Mouse (Mus musculus) layer of hippocampus, postnatal 10 days (tissue): ENCODE results near the gene Fgfr4. TPM values are rescaled to one million over a fixed set of nuclear protein-coding genes. Genes with fewer than 3 reads are reported as not detected.
A peak's percentile ranks its signal among the peaks of the same experiment; 100 is the strongest.

Experiments
- DNase-seq, 2 experiments: peaks; one replicate each; pipeline ENCODE4 v3.0.0; 2021; ENCODE audit warnings: low spot score in 2 of 2
- long read RNA-seq: library from polyadenylated mRNA; stranded (forward); transcript quantifications from one replicate; pipeline ENCODE4 v2.0.0, GENCODE M21; 2023
- total RNA-seq, 2 experiments: library from RNA; stranded (reverse); gene quantifications; 2 replicates each; pipeline ENCODE4 v1.2.3; 2021

Fgfr4 gene
- total RNA-seq: under 1 TPM; 0.41 to 0.58 TPM
- long read RNA-seq: 0 reads

DNA sequence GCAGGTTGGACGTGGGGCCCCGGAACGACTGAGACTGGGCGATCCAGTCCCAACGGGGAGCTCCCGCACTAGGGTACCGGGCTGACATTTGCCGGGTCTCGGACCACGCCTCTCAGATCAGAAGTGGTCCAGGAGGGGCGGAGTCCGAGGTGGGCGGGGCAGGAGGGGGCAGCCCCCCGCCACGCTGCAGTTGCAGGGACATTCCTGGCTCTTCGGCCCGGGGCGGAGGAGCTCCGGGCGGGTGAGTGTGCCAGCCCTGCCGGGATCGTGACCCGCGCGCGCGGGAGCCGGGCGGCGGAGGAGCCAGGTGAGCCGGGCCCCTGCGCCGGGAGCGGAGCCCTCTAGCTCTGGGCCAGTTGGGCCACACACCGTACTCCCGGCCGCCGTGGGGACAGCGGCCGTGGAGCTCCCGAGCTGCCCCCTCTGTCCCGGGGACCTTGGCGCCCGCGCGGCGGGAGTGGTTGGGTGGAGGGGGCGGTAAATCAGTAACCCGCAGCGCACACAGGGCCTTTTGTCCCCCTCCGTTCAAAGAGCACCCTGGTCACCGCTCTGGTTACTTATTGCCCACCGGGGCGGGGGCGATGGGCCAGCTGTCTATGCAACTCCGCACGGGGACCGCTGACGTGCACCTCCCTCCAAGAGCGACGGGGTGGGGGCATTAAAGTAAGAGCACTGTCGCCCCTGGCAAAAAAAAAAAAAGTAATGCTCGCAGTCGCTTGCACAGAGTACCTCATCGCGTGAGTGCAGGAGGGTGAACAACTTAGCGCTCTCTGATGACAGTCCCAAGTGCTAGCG is at the start of gene Fgfr4:
Gene Fgfr4, plus strand, starts transcription at position 20 of the 795 bp plus-strand sequence.
- no peak for DNase-seq

DNA sequence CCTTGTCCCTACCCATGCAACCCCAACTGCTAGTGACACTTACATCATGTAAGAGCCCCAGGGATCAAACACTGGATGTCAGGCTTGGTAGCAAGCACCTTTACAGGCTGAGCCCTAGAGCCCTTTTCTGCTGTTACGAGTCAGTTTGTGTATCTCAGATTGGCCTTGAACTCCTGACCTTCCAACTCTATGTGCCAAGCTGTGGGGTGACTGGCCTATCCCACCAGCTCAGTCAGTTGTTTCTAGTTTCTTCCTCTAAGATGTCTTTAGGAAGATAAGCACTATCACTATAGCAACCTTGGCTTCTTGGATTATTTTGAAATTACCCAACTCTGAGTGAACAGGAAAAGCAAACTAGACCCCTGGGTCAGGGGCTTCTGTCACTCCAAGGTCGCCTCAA is 49.1 kb upstream of the Fgfr4 start:
- no peak for DNase-seq

DNA sequence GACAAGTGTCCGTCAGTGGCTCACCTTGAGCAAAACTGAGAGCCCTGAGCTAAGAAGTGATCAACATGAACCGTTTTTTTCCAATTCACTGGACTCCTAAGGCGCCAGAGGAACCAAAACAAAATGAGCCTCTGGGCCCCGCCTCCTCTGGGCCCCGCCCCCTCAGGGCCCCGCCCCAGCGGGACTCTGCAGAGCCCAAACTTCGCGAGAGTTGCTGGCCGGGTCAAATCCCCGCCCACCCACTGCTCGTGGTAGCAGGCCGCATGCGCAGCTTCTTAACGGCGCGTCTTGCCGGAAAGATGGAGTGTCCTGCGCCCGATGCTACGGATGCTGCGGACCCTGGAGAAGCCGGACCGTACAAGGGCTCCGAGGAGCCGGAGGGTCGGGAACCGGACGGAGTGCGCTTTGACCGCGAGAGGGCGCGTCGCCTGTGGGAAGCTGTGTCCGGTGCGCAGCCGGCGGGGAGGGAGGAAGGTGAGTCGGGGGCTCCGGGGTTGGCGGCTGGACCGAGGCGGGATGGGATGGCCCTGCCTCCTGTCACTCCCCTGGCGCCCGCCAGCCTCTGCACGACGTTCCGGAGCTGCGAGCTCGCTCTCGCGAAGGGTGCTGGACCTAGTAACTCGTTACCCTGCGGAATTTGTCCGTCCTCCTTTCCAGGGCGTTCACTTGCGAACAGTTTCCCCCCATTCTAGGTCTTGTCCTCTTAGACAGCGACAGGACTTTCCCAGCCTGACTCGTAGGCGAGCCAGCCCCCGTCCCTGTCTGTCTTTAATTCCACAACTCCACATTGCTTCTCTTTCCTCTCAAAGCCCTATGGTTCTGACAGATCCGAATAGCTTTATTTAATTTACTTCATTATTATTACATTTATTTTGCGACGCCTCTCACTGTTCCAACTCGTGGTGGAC is 47.1 kb upstream of the Fgfr4 start, which contains the start of gene Zfp346:
Gene Zfp346, plus strand, starts transcription at position 267 of the 908 bp plus-strand sequence.
- peak; percentile 93 to 97 for DNase-seq

DNA sequence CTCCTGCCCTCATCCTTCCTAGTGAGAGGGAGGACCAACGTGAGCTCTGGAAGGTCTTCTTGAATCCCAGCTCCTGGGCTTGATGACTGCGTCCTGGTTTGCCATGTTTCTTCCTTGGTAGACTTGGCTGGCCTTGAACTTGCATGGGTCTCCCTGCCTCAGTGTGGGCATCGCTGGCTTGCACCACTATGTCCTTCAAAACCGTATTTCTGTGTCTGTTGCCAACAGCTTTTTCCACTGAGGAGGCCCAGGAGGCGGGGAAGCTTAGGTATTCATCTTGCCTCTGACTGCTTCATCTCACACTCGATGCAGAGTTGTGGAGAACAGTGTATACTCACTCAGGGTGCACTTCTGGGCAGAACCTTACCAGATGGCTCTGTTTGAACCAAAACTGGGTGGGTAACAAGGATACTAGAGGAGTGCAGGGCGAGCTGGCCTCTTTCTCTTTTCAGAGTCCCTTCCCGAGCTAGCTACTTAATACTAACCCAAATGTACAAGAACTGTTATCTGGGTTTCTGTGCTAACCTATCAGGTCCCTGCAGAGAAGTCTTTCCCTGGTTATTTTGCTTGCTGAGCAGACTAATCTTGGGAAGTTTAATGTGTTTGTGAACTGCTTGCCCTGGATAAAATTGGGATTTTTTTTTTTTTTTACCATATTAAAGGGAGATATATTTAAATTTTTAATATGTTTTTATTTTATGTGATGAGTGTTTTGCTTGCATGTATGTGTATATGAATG is 46.3 kb upstream of the Fgfr4 start:
- peak; percentile 13 to 23 for DNase-seq

DNA sequence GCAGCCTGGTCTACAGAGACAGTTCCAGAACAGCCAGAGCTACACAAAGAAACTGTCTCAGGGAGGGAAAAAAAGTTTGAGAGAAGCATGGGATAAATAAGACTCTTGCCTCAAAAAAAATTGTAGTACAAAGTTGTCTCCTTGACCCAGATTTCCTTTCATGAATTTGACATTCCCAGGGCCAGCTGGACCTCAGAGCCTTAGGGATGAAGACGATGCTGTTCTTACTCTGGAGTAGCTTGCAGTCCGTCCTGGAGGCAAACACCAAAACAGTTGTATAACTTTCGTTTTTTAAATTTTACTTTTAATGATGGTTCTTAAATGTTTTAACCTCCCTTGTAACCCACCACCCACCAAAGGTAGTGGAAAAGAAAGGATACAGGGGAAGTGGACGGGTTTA is 45.3 kb upstream of the Fgfr4 start:
- no peak for DNase-seq

DNA sequence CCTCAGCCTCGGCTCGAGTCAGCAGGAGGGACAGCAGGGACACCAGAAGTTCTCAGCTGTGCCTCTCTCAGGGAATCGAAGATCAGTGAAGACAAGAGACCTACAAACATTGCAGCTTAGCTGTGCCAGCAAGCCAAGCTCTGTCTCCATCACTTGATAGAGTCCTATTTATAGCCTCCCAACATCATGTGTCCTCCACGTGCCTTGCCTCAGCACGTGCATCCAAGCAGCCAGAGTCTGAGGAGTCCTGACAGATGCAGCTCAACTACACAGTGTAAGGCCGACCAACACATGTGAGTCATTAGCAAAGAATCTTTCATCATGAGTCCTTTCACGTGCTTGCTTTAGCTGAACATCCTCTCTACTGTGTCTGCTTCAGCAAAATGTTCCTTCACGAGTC is 44.7 kb upstream of the Fgfr4 start:
- DNase-seq: no peak

DNA sequence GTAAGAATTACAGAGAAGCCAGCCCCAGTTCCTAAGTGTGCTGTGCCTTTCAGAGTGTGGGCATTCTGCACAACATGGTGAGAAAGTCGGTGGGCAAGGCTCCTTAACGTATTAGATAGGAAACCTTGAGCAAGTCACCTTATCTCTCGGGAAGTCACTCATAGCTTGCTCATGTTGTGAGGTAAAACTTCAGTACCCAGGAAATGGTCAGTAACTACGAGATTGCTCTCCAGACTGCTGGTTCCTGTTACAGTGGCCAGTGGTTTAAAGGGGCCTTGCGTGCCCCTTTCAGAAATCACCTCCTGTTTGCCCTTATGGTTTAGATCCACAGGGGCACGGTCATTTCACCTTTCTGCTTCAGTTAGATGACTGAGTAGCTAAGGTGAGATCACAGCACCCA is 38.1 kb upstream of the Fgfr4 start:
- no peak for DNase-seq

DNA sequence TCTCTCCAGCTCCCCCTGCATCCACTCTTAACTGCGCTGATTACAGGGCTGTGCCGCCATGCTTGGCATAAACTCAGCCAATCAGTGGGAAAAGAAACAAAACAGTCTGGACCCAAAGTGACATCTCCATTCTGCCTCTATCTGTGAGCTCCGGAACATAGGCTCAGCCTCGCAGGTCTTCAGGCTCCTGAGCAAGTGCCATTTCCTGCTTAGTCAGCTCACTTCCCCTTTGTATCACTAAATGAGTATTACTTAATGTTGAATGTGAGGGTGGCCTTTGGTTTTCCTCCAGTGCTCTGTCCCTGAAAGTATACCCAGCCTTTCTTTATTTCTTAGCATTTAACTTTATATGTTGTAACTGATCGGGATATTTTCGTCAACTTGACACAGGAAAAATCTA is 27.5 kb upstream of the Fgfr4 start:
- DNase-seq: no peak

DNA sequence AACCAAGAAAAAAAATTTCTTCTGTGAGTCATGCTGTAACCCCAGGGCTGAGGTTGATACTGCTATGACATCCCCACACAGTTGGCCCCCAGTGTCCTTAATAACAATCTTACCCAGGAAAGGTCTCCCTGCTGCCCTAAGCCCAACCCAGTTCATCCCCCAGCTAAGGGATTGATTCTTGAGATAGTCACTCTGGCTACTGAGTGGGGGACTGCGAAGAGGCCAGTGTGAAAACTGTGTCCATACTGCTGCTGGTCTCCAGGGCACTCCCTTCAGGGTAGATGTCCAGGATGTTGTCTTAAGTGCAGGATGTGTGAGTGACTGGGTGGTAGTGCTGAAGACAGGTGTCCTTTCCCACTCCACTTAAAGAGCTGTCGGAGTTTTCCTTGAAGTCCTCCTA is 19.0 kb upstream of the Fgfr4 start, which contains the start of gene Gm17617:
Gene Gm17617, minus strand, starts transcription at position 101 of the 400 bp plus-strand sequence.
- no peak for DNase-seq

DNA sequence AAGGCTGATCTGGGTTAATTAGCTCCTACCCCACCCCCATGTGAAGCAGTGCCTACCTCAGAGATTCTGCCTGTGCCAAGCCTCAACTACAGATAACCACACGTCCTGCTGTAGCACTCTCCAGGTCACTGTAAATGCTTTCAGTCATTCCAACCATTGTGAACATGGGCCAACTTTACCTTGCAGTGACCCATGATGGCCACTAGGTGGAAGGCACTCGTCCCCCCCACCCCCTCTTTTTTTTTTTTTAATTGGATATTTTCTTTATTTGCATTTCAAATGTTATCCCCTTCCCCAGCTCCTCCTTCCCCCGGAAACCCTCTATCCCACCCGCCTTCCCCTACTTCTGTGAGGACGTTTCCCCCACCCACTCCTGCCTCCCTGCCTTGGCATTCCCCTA is 17.1 kb upstream of the Fgfr4 start:
- no peak for DNase-seq

DNA sequence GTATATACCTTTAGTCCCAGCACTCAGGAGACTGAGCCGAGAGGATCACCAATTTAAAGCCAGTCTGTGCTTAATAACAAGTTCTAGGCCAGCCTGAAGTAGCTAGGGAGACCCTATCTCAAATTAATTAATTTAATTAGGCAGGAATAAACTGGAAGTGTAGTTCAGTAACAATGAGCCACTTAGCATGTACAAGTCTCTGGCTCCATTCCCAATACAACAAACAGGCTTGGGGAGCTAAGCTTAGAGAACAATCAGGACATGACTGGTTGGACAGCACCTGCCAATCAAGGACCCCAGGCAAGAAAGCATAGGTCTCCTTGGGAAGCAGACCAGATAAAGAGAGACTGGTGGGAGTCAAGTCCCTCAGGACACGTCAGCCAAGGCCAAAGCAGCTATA is 12.2 kb upstream of the Fgfr4 start:
- no peak for DNase-seq

DNA sequence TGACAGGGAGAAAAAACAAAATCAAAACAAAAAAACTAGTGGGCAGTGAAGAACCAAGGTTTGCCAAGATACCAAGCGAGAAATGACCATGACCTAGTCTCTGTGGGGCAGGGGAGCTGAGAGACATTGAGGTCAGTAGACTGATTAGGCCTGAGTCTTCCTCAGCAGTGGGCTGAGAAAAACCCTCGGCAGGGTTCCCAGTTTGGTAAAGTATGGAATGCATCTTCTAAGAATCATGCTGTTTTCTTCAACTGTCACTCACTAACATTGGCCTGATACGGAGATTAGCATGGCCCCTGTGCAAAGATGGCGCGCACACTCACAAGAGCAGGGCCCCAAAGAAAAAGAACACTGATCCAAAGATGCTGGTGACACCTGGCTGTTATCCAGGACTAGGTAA is 1.5 kb downstream of the Fgfr4 start:
- DNase-seq: no peak

DNA sequence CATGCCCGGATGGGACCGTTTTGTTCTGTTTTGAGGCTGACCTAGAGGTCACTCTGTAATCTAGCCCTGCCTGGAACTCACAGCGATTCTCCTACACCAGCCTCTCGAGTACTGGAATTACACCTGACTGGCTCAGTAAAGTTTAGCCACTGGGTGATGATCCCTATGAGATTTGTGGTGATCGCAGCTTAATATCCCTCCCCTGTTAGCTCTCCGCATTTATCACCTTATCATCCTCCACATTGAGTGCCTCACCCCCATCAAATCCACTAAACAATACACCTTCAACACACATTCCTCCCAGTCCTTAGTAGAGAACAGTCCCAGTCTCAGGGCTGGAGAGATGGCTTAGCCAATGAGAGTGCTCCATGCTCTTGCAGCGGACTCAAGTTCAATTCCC is 9.9 kb downstream of the Fgfr4 start:
- DNase-seq: no peak

DNA sequence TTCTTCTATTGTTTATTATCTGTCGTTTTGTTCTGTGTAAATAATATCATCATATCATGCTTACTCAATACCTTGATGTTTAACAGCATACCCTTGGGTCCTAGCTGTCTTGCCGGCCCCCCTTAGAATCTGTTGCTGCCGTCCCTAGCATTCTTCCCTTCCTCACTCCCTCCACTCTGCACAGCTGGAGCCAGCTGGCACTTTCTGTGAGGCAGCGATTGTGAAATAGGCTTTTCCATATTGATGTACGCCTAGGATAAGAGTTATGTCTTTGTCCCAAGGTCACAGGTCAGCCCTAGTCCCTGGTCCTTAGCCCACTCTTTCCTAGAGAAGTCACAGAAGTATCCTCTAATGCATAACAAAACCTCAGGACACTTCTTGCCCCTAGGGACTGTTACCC is 11.1 kb downstream of the Fgfr4 start:
- DNase-seq: no peak

DNA sequence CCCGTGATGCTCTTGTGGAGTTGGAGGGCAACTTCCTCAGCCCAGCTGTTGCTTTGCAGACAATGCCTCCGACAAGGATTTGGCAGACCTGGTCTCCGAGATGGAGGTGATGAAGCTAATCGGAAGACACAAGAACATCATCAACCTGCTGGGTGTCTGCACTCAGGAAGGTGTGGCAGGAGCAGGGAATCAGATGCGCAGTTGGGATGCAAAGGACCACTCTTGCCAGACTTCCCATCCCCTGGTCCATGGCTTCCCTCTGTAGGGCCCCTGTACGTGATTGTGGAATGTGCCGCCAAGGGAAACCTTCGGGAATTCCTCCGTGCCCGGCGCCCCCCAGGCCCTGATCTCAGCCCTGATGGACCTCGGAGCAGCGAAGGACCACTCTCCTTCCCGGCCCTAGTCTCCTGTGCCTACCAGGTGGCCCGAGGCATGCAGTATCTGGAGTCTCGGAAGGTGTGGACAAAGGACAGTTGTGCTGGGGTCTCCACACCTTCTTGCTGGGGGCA is 13.4 kb downstream of the Fgfr4 start:
- DNase-seq: no peak

DNA sequence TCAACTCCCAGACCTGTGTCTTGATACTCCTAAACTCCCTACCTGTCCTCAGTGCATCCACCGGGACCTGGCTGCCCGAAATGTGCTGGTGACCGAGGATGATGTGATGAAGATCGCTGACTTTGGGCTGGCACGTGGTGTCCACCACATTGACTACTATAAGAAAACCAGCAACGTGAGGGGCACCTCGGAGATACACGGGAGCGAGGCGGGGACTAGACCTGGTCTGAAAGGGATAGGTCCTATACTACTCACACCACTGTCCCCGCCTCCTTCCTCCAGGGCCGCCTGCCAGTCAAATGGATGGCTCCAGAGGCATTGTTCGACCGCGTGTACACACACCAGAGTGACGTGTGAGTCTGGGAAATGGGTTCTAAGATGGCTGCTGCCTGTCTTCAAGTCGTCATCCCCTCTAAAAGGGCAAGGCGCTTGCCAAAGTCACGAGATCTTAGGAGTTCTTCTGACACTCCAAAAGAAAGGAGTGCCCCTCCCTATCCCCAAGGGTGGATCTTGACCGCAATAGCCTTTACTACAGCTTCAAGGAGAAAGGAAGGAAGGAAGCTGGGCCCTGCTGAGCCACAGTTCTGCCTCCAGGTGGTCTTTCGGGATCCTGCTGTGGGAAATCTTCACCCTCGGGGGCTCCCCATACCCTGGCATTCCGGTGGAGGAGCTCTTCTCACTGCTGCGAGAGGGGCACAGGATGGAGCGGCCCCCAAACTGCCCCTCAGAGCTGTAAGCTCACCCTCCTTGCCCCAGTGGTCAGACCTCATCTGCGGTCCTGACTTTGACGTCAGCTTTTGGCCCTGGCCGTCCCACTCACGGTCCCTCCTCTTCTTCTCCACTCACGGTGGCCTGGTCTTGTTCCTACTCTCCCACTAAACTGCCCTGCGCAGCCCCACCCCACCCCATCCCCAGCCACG is 14.6 kb downstream of the Fgfr4 start:
- no peak for DNase-seq

DNA sequence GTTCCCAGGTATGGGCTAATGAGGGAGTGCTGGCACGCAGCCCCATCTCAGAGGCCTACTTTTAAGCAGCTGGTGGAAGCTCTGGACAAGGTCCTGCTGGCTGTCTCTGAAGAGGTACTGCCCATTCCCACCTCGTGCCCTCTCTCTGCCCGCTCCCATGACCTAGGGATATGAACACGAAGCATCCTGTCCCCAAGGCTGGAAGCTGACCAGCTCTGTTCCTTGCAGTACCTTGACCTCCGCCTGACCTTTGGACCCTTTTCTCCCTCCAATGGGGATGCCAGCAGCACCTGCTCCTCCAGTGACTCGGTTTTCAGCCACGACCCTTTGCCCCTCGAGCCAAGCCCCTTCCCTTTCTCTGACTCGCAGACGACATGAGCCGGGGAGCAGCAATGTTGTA is 15.4 kb downstream of the Fgfr4 start:
- DNase-seq: no peak

DNA sequence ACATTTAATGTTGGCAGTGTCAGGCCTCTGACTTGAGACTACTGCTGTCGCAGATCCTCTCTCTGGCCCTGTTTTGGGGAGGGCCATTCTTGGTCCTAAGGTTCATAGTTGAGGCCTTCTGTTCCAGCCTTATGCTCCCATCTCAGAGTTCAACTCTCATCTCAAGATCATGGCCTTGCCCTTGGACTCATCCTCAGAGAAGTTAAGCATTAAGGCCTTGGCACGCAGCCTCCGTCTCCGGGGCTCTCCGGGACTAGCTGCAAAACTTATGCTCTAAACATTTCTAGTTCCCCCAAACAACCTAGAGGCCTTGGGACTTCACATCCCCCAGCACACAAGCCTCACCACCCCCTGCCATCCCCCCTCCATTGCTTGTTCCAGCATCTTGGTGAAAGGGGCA is 15.8 kb downstream of the Fgfr4 start:
- no peak for DNase-seq

DNA sequence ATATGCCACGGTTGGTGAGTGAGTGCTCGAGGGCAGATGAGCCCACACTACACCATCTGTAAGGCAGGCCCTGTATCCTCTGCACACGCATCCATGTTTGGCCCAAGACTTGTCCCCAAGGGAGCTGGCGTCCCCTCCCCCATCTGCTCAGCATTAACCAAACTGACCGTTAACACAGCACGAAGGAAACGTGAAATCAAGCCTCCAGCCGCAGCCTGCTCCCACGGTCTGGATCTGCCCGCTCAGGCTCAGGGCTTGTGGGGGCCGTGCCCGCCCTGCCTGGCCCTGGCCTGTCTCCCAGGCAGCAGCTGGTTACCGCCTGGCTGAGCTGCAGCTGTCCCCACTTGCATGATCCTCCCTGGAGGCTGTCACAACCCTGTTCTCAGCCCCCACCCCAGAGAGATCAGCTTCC is 16.5 kb downstream of the Fgfr4 start:
- DNase-seq: peak; percentile 59 to 68
